Mouse (Mus musculus): Measurements from ENCODE around the gene Bpifb4. TPM values are rescaled to one million over a fixed set of nuclear protein-coding genes. Genes with fewer than 3 reads are reported as not detected.

Bpifb4 gene
- not detected for polyA plus RNA-seq (2015; fragmentation: Illumina TruSeq; extraction: RNeasy Lipid Tissue Mini Kit (QIAGEN cat#74804); ENCODE audit: insufficient read depth, low replicate concordance)

DNA sequence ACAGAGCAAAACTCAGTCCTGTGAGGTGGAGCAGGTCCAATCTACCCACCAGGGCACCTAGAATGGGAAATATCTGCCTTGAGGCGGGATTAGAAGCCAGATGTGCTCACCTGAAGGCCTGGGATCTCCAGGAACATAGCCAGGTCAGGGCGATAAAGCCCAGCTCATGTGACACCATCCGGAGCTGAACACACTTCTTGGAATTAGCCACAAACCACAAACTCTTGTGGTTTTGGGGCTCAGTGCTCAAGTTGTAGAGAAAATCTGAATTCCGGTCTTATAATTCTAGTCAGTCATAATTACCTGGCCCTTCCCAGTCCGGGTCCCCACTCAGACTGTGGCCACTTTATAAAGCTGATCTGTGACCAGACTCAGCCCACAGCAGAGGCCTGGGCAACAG is at the start of gene Bpifb4:
TSS of gene Bpifb4 (plus strand) at position 370 of the 400 bp plus-strand sequence.

DNA sequence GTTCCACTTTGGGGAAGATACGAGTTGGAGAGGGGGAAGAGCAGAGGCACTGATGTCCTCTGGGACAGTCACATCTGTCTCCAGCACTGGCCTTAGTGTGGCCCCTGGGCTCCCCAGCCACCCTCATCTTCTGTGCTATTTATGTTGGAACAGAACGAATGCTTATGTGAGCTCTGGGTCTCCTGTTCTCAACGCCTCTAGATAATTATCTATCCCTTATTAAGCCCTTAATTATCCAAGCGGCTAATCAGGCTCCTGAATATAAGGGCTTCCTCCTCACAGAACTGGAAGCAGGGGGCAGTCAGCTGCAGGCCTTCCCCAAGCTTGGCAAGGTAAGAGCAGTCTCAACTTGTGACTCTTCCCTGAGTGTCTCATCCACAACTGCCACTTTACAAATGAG is 37.9 kb upstream of the Bpifb4 start, which contains the start of gene Bpifb6:
TSS of gene Bpifb6 (plus strand) at position 301 of the 400 bp plus-strand sequence.

DNA sequence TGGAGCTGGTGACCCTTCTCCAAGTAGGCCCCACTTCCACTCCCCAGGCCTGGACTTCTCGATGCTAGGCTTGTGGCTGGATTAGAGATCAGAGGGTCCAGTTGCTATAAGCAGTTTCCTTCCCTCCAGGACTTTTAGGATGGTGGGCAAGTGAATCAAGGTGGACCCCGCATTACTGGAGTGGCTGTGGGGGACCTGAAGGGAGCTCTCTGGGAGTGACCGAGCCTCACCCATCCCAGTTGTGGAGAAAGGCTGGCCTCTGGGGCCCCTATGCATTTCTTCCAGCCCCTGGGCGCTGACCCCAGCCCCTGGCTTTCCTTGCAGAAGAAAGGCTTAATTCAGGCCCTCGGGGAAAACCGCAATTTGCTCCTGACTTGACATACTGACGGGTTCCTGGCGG is 20.1 kb upstream of the Bpifb4 start, which contains the start of gene Bpifb3:
TSS of gene Bpifb3 (plus strand) at position 301 of the 400 bp plus-strand sequence.

DNA sequence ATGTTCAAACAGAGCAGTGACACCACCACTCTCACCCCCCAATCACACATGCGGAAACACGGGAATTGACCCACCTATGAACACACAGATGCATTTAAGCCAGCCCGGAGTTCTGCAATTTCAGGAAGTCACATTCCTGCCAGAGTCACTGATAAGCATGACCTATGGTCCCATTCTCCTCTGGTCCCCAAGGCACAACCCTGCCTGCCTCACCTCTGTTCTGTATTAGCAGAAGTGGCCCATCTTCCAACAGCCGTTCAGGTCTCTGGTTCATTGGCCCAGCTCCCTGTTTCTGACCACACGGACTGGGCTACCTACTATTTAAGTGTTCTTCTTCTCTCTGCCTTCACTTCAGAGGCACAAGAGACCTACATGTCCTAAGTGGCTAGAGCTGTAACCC is 36.6 kb downstream of the Bpifb4 start, which contains the start of gene Bpifa6:
TSS of gene Bpifa6 (plus strand) at position 364 of the 400 bp plus-strand sequence.

DNA sequence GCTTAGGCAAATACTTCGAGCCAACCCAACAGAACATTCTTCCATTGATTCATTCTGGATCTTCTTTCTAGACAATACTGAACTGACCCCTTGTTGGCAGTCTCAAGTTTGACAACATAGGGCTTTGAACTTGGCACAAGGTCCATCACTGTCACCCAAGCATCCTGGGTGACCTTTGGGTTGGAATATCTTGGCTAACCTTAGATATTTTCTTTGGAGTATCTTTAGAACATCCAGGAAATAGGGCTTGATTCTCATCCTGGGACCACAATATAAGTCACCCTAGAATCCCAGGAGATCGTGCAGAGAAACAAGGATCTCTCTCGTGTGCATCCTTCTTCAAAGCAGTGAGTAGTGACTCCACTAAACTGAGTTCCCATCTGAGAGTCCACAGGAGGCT is 70.0 kb downstream of the Bpifb4 start, which contains the start of gene Bpifa2:
TSS of gene Bpifa2 (plus strand) at position 301 of the 400 bp plus-strand sequence.

Other genes with a start within 250 kb of the Bpifb4 start
- not detected for gene Dnmt3c, start 241.6 kb upstream of the Bpifb4 start, polyA plus RNA-seq (2015; fragmentation: Illumina TruSeq; extraction: RNeasy Lipid Tissue Mini Kit (QIAGEN cat#74804); ENCODE audit: insufficient read depth, low replicate concordance)
- gene Mapre1, start 196.9 kb upstream of the Bpifb4 start, polyA plus RNA-seq (2015; fragmentation: Illumina TruSeq; extraction: RNeasy Lipid Tissue Mini Kit (QIAGEN cat#74804); ENCODE audit: insufficient read depth, low replicate concordance) = 181 TPM
- 0.17 TPM for gene Efcab8, start 158.3 kb upstream of the Bpifb4 start, polyA plus RNA-seq (2015; fragmentation: Illumina TruSeq; extraction: RNeasy Lipid Tissue Mini Kit (QIAGEN cat#74804); ENCODE audit: insufficient read depth, low replicate concordance)
- not detected for gene Sun5, start 67.1 kb upstream of the Bpifb4 start, polyA plus RNA-seq (2015; fragmentation: Illumina TruSeq; extraction: RNeasy Lipid Tissue Mini Kit (QIAGEN cat#74804); ENCODE audit: insufficient read depth, low replicate concordance)
- gene Bpifb2, start 63.2 kb upstream of the Bpifb4 start, polyA plus RNA-seq (2015; fragmentation: Illumina TruSeq; extraction: RNeasy Lipid Tissue Mini Kit (QIAGEN cat#74804); ENCODE audit: insufficient read depth, low replicate concordance) = not detected
- gene Bpifb6, start 37.8 kb upstream of the Bpifb4 start, polyA plus RNA-seq (2015; fragmentation: Illumina TruSeq; extraction: RNeasy Lipid Tissue Mini Kit (QIAGEN cat#74804); ENCODE audit: insufficient read depth, low replicate concordance) = not detected
- gene Bpifb3, start 20.0 kb upstream of the Bpifb4 start, polyA plus RNA-seq (2015; fragmentation: Illumina TruSeq; extraction: RNeasy Lipid Tissue Mini Kit (QIAGEN cat#74804); ENCODE audit: insufficient read depth, low replicate concordance) = not detected
- gene Bpifa6, start 36.7 kb downstream of the Bpifb4 start, polyA plus RNA-seq (2015; fragmentation: Illumina TruSeq; extraction: RNeasy Lipid Tissue Mini Kit (QIAGEN cat#74804); ENCODE audit: insufficient read depth, low replicate concordance) = not detected
- not detected for gene Bpifa2, start 70.1 kb downstream of the Bpifb4 start, polyA plus RNA-seq (2015; fragmentation: Illumina TruSeq; extraction: RNeasy Lipid Tissue Mini Kit (QIAGEN cat#74804); ENCODE audit: insufficient read depth, low replicate concordance)
- gene Bpifa3, start 192.1 kb downstream of the Bpifb4 start, polyA plus RNA-seq (2015; fragmentation: Illumina TruSeq; extraction: RNeasy Lipid Tissue Mini Kit (QIAGEN cat#74804); ENCODE audit: insufficient read depth, low replicate concordance) = not detected
- not detected for gene Bpifa1, start 204.7 kb downstream of the Bpifb4 start, polyA plus RNA-seq (2015; fragmentation: Illumina TruSeq; extraction: RNeasy Lipid Tissue Mini Kit (QIAGEN cat#74804); ENCODE audit: insufficient read depth, low replicate concordance)
- not detected for gene Bpifa5, start 224.4 kb downstream of the Bpifb4 start, polyA plus RNA-seq (2015; fragmentation: Illumina TruSeq; extraction: RNeasy Lipid Tissue Mini Kit (QIAGEN cat#74804); ENCODE audit: insufficient read depth, low replicate concordance)

Data from spleen, adult 10 weeks (tissue).